Mouse (Mus musculus) liver, embryonic 13.5 days (tissue): ENCODE results near the gene Syt9. TPM values are rescaled to one million over a fixed set of nuclear protein-coding genes. Genes with fewer than 3 reads are reported as not detected.

Source experiments
- ATAC-seq: fragments of 200-750 bp; cut with Nextera tagmentation; 2 replicates; pipeline ENCODE4 v1.8.0; 2017; ENCODE audit warnings: low read depth, mild to moderate bottlenecking, moderate number of reproducible peaks, moderate library complexity
- DNase-seq: peaks from one replicate; pipeline ENCODE4 v3.0.0; 2022
- H3K27ac ChIP-seq: fragments of 300-500 bp; sonication (generic); 2 replicates; pipeline ENCODE4 v1.5.1; 2015; ENCODE audit warnings: moderate library complexity, mild to moderate bottlenecking, inconsistent platforms
- H3K27me3 ChIP-seq: fragments of 300-500 bp; sonication (generic); 2 replicates; pipeline ENCODE4 v1.6.1; 2015; ENCODE audit warnings: mild to moderate bottlenecking, inconsistent platforms
- H3K36me3 ChIP-seq: fragments of 300-500 bp; sonication (generic); 2 replicates; pipeline ENCODE4 v1.6.1; 2015; ENCODE audit warnings: mild to moderate bottlenecking, inconsistent platforms
- H3K4me1 ChIP-seq: fragments of 300-500 bp; sonication (generic); replicated peaks from 2 replicates; pipeline ENCODE4 v1.6.1; 2015; ENCODE audit warnings: inconsistent platforms
- H3K4me2 ChIP-seq: fragments of 300-500 bp; sonication (generic); 2 replicates; pipeline ENCODE4 v1.6.1; 2015; ENCODE audit warnings: inconsistent platforms, mild to moderate bottlenecking, moderate library complexity
- H3K4me3 ChIP-seq: fragments of 300-500 bp; sonication (generic); replicated peaks from 2 replicates; pipeline ENCODE4 v1.5.1; 2015; ENCODE audit warnings: mild to moderate bottlenecking, inconsistent platforms
- H3K9ac ChIP-seq: fragments of 300-500 bp; sonication (generic); 2 replicates; pipeline ENCODE4 v1.6.1; 2015; ENCODE audit warnings: mild to moderate bottlenecking, inconsistent platforms
- H3K9me3 ChIP-seq: fragments of 300-500 bp; sonication (generic); replicated peaks from 2 replicates; pipeline ENCODE4 v1.6.1; 2016; ENCODE audit warnings: inconsistent platforms
- WGBS: fragments of 180-500 bp; shearing (Covaris S2); methylation state at CpG from one replicate; pipeline ENCODE4 v1.1.7; 2015; ENCODE audit not compliant: insufficient replicate concordance; 5-methylcytosine and 5-hydroxymethylcytosine counted together
- polyA plus RNA-seq: library from polyadenylated mRNA; unstranded; fragments of >200 nt; fragmentation: Nextera tagmentation; extraction: Ambion mirVana; gene quantifications from 2 replicates; pipeline ENCODE4 v1.2.1, GENCODE M21; 2015

The Syt9 gene
- polyA plus RNA-seq, 1 experiment from 2014 or later = 0.35 TPM

DNA sequence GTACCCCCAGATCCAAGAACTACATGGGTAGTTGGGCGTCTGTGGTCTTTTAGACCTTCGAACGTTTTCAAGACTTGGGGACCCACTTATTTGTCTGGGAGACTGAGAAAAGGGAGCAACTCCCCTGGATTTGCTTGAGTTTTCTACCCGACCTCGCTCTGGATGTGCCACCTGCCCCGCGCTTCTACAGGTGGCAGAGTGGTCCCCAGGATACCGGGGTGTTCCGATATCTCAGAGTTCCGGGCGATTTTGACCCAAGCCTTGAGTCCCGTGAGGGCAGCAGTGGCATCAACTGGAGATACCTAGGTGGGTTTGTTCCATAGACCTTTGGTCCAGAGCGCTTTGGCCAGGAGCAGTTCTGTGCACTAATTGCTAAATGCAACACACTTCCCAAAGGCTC lies 224.9 kb downstream of the Syt9 start:
- DNase-seq (no peak), ATAC-seq (no peak)
- Histone ChIP-seq H3K9me3 (no peaks in the 10 kb centered on the region), H3K9ac (peak overlapping the region; percentile 54), H3K27ac (no peak overlapping the region), H3K4me3 (peak overlapping the region; percentile 58), H3K36me3 (no peaks in the 10 kb centered on the region), H3K27me3 (no peaks in the 10 kb centered on the region), H3K4me2 (peak overlapping the region; percentile 77), H3K4me1 (peaks cover 20% of the 10 kb centered on the region)
- 15% methylated on average over 13 of the region's 13 CpGs for WGBS

DNA sequence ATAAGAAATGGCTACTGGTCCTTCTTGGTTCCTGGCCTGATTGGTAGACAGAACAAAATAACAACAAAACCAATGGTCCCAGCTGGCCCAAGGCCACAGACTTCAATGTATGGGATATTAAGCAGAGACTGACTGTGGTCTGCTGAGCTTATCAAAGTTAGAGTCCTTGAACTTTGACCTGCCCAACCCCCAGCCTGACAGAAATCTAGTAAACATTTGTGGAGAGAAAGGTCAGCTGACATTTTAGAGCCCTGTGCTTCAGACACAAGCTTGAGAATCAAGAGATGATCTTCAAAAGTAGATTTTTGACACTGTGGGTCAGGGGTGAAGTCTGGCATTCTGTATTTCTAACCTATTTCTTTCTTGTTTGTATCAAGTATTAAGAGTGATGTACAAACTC lies 226.2 kb downstream of the Syt9 start:
- no peaks in the 10 kb centered on the region for H3K9me3 ChIP-seq
- H3K4me2 ChIP-seq = peak overlapping the region; percentile 22
- no peaks in the 10 kb centered on the region for H3K36me3 ChIP-seq
- H3K27ac ChIP-seq = no peak overlapping the region
- DNase-seq (no peak), ATAC-seq (no peak)
- no peaks in the 10 kb centered on the region for H3K27me3 ChIP-seq
- H3K4me3 ChIP-seq = no peak overlapping the region
- no peak overlapping the region for H3K9ac ChIP-seq
- peaks cover 20% of the 10 kb centered on the region for H3K4me1 ChIP-seq

DNA sequence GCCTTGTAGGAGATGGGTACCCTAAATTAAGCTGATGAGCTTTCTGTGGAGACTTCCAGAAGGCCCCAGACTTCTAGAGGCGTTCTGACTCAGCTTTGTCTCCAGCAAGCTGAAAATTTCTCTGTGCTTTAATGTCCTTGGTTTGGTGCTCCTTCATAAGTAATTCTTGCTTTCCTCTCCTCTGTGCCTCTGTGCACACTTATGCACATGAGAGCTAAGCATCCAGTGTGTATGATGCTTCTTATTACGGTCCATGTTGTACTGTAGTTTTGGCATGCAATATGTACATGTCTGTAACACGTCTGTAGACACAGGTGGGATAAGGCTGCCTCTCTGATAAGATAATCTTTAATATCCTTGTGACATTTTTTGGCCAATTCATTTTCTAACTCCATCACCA lies 227.4 kb downstream of the Syt9 start:
- H3K4me3 ChIP-seq = no peak overlapping the region
- no peaks in the 10 kb centered on the region for H3K9me3 ChIP-seq
- no peaks in the 10 kb centered on the region for H3K27me3 ChIP-seq
- H3K27ac ChIP-seq = no peak overlapping the region
- DNase-seq (no peak), ATAC-seq (no peak)
- 65% methylated on average over 3 of the region's 3 CpGs for WGBS
- H3K4me2 ChIP-seq = no peak overlapping the region
- H3K9ac ChIP-seq = no peak overlapping the region
- peaks cover 20% of the 10 kb centered on the region for H3K4me1 ChIP-seq
- no peaks in the 10 kb centered on the region for H3K36me3 ChIP-seq

Other genes with a start within 250 kb of the Syt9 start
- gene Olfr715, start 239.6 kb upstream of the Syt9 start, polyA plus RNA-seq = not detected in 2 replicates
- gene Olfr716, start 232.4 kb upstream of the Syt9 start, polyA plus RNA-seq = not detected in 2 replicates
- not detected in 2 replicates for gene Nlrp14, start 203.7 kb upstream of the Syt9 start, polyA plus RNA-seq
- not detected in 2 replicates for gene Rbmxl2, start 161.3 kb upstream of the Syt9 start, polyA plus RNA-seq
- 1.7 and 2.0 TPM in 2 replicates for gene Olfml1, start 196.7 kb downstream of the Syt9 start, polyA plus RNA-seq
- 3.0 and 3.5 TPM in 2 replicates for gene Ppfibp2, start 224.5 kb downstream of the Syt9 start, polyA plus RNA-seq